Mouse (Mus musculus): ENCODE data around the gene Pald1.

The Pald1 gene

GRCm38 (mm10) chr10:61328927-61329326 is 54.4 kb downstream of the Pald1 start:
- DNase-seq (ENCODE audit: low spot score) = no peak

- DNase-seq (ENCODE audit: low spot score) = no peak
Observed at GRCm38 (mm10) chr10:61327545-61327944, 55.8 kb downstream of the Pald1 start.

- no peak for DNase-seq (ENCODE audit: low spot score)
Observed at GRCm38 (mm10) chr10:61325782-61326328, 57.5 kb downstream of the Pald1 start.

- DNase-seq (ENCODE audit: low spot score) = no peak
Observed at GRCm38 (mm10) chr10:61324717-61325116, 58.6 kb downstream of the Pald1 start.

- DNase-seq (ENCODE audit: low spot score) = no peak
Observed at GRCm38 (mm10) chr10:61318527-61318926, 64.8 kb downstream of the Pald1 start.

- DNase-seq (ENCODE audit: low spot score) = no peak
Observed at GRCm38 (mm10) chr10:61315324-61315880, 67.9 kb downstream of the Pald1 start.

- no peak for DNase-seq (ENCODE audit: low spot score)
Observed at GRCm38 (mm10) chr10:61313750-61314149, 69.6 kb downstream of the Pald1 start.

- no peak for DNase-seq (ENCODE audit: low spot score)
Observed at GRCm38 (mm10) chr10:61312754-61313153, 70.6 kb downstream of the Pald1 start.

- no peak for DNase-seq (ENCODE audit: low spot score)
Observed at GRCm38 (mm10) chr10:61312159-61312558, 71.2 kb downstream of the Pald1 start.

GRCm38 (mm10) chr10:61308706-61309320 is 74.5 kb downstream of the Pald1 start:
- DNase-seq (ENCODE audit: low spot score) = no peak

GRCm38 (mm10) chr10:61305928-61306590 is 77.3 kb downstream of the Pald1 start:
- DNase-seq (ENCODE audit: low spot score) = no peak

GRCm38 (mm10) chr10:61304046-61304445 is 79.3 kb downstream of the Pald1 start:
- DNase-seq (ENCODE audit: low spot score) = no peak

- no peak for DNase-seq (ENCODE audit: low spot score)
Observed at GRCm38 (mm10) chr10:61300996-61301395, 82.3 kb downstream of the Pald1 start.

- DNase-seq (ENCODE audit: low spot score) = no peak
Observed at GRCm38 (mm10) chr10:61297477-61297876, 85.9 kb downstream of the Pald1 start, which contains the start of gene Prf1. TSS of gene Prf1 (plus strand) at chr10:61297833.

- DNase-seq (ENCODE audit: low spot score) = no peak
Observed at GRCm38 (mm10) chr10:61296713-61297445, 86.5 kb downstream of the Pald1 start.

GRCm38 (mm10) chr10:61294242-61294641 is 89.1 kb downstream of the Pald1 start:
- DNase-seq (ENCODE audit: low spot score) = no peak

GRCm38 (mm10) chr10:61290479-61290878 is 92.9 kb downstream of the Pald1 start:
- DNase-seq (ENCODE audit: low spot score) = no peak

GRCm38 (mm10) chr10:61290016-61290415 is 93.3 kb downstream of the Pald1 start:
- DNase-seq (ENCODE audit: low spot score) = no peak

GRCm38 (mm10) chr10:61286246-61286645 is 97.1 kb downstream of the Pald1 start:
- DNase-seq (ENCODE audit: low spot score) = no peak

- no peak for DNase-seq (ENCODE audit: low spot score)
Observed at GRCm38 (mm10) chr10:61285271-61285670, 98.1 kb downstream of the Pald1 start.

- DNase-seq (ENCODE audit: low spot score) = no peak
Observed at GRCm38 (mm10) chr10:61284309-61284708, 99.0 kb downstream of the Pald1 start.

- no peak for DNase-seq (ENCODE audit: low spot score)
Observed at GRCm38 (mm10) chr10:61281115-61281514, 102.2 kb downstream of the Pald1 start.

Data from left cerebral cortex, adult 11 months (tissue).